Mouse (Mus musculus) frontal cortex, postnatal 36 days (tissue): ENCODE data around the gene Cpxm2.
A peak's percentile ranks its signal among the peaks of the same experiment; 100 is the strongest.

Experiments used
- DNase-seq, 2 experiments: peaks; one replicate each; pipeline ENCODE4 v3.0.0; 2022; ENCODE audit warnings: low spot score in 2 of 2

The Cpxm2 gene

GRCm38 (mm10) chr7:132154368-132154961, at the start of gene Cpxm2:
Gene Cpxm2 (minus strand): TSS chr7:132154739.
- no peak for DNase-seq

- no peak for DNase-seq
These were observed 49.6 kb upstream of the Cpxm2 start for GRCm38 (mm10) chr7:132204073-132204612.

- DNase-seq = no peak
These were observed 45.1 kb upstream of the Cpxm2 start for GRCm38 (mm10) chr7:132199686-132200085.

GRCm38 (mm10) chr7:132198806-132199205, 44.3 kb upstream of the Cpxm2 start:
- DNase-seq = no peak

- no peak for DNase-seq
These were observed 43.4 kb upstream of the Cpxm2 start for GRCm38 (mm10) chr7:132197817-132198475.

- DNase-seq = no peak
These were observed 42.0 kb upstream of the Cpxm2 start for GRCm38 (mm10) chr7:132196581-132196980.

- no peak for DNase-seq
These were observed 39.1 kb upstream of the Cpxm2 start for GRCm38 (mm10) chr7:132193606-132194005.

- DNase-seq = no peak
These were observed 32.9 kb upstream of the Cpxm2 start for GRCm38 (mm10) chr7:132187456-132187855.

GRCm38 (mm10) chr7:132183892-132184404, 29.4 kb upstream of the Cpxm2 start:
- DNase-seq = no peak

- no peak for DNase-seq
These were observed 27.2 kb upstream of the Cpxm2 start for GRCm38 (mm10) chr7:132181586-132182198.

- DNase-seq = no peak
These were observed 26.5 kb upstream of the Cpxm2 start for GRCm38 (mm10) chr7:132181042-132181441.

- DNase-seq = no peak
These were observed 24.5 kb upstream of the Cpxm2 start for GRCm38 (mm10) chr7:132179049-132179448.

- DNase-seq = peak in 1 of 2 experiments; percentile 46
These were observed 20.2 kb upstream of the Cpxm2 start for GRCm38 (mm10) chr7:132174787-132175186.

GRCm38 (mm10) chr7:132174296-132174695, 19.8 kb upstream of the Cpxm2 start:
- no peak for DNase-seq

- no peak for DNase-seq
These were observed 17.7 kb upstream of the Cpxm2 start for GRCm38 (mm10) chr7:132172220-132172619.

GRCm38 (mm10) chr7:132171716-132172115, 17.2 kb upstream of the Cpxm2 start:
- DNase-seq = no peak

GRCm38 (mm10) chr7:132169419-132170169, 15.1 kb upstream of the Cpxm2 start:
- DNase-seq = no peak

- no peak for DNase-seq
These were observed 12.7 kb upstream of the Cpxm2 start for GRCm38 (mm10) chr7:132167239-132167638.

- DNase-seq = no peak
These were observed 7.7 kb upstream of the Cpxm2 start for GRCm38 (mm10) chr7:132162254-132162653.

GRCm38 (mm10) chr7:132158321-132159025, 3.9 kb upstream of the Cpxm2 start:
- no peak for DNase-seq

- DNase-seq = peak in 1 of 2 experiments; percentile 26
These were observed 803 bp downstream of the Cpxm2 start for GRCm38 (mm10) chr7:132153725-132154147.
